Mouse (Mus musculus) liver, embryonic 14.5 days (tissue): Measurements from ENCODE around the gene Avp.

ENCODE experiments used
- CTCF ChIP-seq: IDR thresholded peaks from 2 replicates; pipeline ENCODE4 v1.5.1; 2016; ENCODE audit warnings: antibody characterized with exemption, low read depth, control low read depth
- EP300 ChIP-seq: IDR thresholded peaks from 2 replicates; pipeline ENCODE4 v1.6.1; 2016; ENCODE audit warnings: antibody characterized with exemption, low read depth

DNA sequence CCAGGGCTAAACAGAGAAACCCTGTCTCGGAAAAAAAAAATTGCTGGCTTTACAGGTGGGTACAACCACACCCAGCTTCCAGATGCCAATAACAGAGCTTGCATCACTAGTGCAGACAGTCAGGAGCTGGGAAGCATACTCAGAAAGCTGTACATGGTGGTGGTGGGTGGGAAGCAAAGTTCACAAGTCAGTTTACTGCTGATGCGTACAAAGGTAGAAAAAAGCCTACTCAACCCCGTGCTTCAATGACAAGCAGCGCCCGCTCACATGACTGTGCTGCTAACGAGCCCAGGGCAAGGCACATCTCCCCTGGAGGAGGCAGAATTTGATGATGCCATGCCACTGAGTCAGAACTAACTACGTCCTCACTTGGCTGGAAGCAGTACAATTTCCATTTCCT, 36.6 kb upstream of the Avp start:
- no peak for TF ChIP-seq EP300
- TF ChIP-seq CTCF = no peak
